Mouse (Mus musculus): ENCODE results near the gene Lgi4. TPM values are rescaled to one million over a fixed set of nuclear protein-coding genes. Genes with fewer than 3 reads are reported as not detected.

The Lgi4 gene
- polyA plus RNA-seq, 1 experiment from 2014 or later: 1.0 TPM

GRCm38 (mm10) chr7:31049135-31049845 lies 9.9 kb upstream of the Lgi4 start:
- H3K27ac ChIP-seq (ENCODE audit: low read depth, low read length): no peak overlapping the region
- DNase-seq (ENCODE audit: low spot score): peak; percentile 59
- H3K4me3 ChIP-seq (ENCODE audit: low read depth, low read length): no peak overlapping the region
- ATAC-seq (ENCODE audit: low FRiP score): peak; percentile 16; the same call in 1 of the 2 replicates
- peaks cover 7% of the 10 kb centered on the region for H3K4me1 ChIP-seq (replicated peaks; ENCODE audit: control insufficient read depth, insufficient read depth, low read length)
- peak overlapping the region; percentile 29; the same call in 1 of the 2 replicates for H3K4me2 ChIP-seq (replicated peaks; ENCODE audit: low read depth, low read length)
- peaks cover 50% of the 10 kb centered on the region for H3K27me3 ChIP-seq (ENCODE audit: control insufficient read depth, insufficient read depth, low read length)
- H3K9ac ChIP-seq (ENCODE audit: low read depth, low read length): no peak overlapping the region
- 22% methylated on average over 5 of the region's 5 CpGs for WGBS
- H3K9me3 ChIP-seq (ENCODE audit: control insufficient read depth, low read length): no peaks in the 10 kb centered on the region
- no peaks in the 10 kb centered on the region for H3K36me3 ChIP-seq (ENCODE audit: control insufficient read depth, insufficient read depth, low read length)

DNA sequence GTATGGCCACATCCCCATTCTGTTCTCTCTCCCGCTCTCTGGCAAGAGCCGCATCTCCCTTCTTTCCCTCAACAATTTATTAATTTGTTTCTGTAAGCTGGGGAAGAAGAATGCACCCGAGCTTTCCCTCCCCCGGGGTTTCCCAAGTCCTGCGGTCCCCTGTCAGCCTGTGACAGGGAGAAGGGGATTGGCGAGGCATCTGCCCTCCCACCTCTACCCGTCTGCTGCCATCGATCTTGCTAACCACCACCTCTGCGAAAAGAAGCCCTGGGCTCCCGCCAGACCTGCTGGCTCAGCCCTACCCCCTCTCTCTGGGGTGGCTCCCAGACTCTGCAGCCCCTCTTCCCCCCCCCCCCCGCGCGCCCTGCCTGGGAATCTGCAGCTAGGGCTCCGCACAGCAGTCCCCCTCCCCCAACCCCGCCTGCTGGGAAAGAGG lies 9.3 kb upstream of the Lgi4 start:
- peak; percentile 66 for ATAC-seq (ENCODE audit: low FRiP score)
- Histone ChIP-seq H3K4me3 (ENCODE audit: low read depth, low read length) (peak overlapping the region; percentile 23), H3K9ac (ENCODE audit: low read depth, low read length) (no peak overlapping the region), H3K4me2 (replicated peaks; ENCODE audit: low read depth, low read length) (peak overlapping the region; percentile 29), H3K27ac (ENCODE audit: low read depth, low read length) (no peak overlapping the region), H3K36me3 (ENCODE audit: control insufficient read depth, insufficient read depth, low read length) (no peaks in the 10 kb centered on the region), H3K4me1 (replicated peaks; ENCODE audit: control insufficient read depth, insufficient read depth, low read length) (peaks cover 7% of the 10 kb centered on the region), H3K9me3 (ENCODE audit: control insufficient read depth, low read length) (no peaks in the 10 kb centered on the region), H3K27me3 (ENCODE audit: control insufficient read depth, insufficient read depth, low read length) (peaks cover 53% of the 10 kb centered on the region)
- DNase-seq (ENCODE audit: low spot score): peak; percentile 30
- 3% methylated on average over 12 of the region's 15 CpGs for WGBS

- 5% methylated on average over 6 of the region's 6 CpGs for WGBS
- ATAC-seq (ENCODE audit: low FRiP score) (no peak), DNase-seq (ENCODE audit: low spot score) (no peak)
- Histone ChIP-seq H3K4me1 (replicated peaks; ENCODE audit: control insufficient read depth, insufficient read depth, low read length) (peaks cover 7% of the 10 kb centered on the region), H3K4me2 (replicated peaks; ENCODE audit: low read depth, low read length) (peak overlapping the region; percentile 29), H3K36me3 (ENCODE audit: control insufficient read depth, insufficient read depth, low read length) (no peaks in the 10 kb centered on the region), H3K27me3 (ENCODE audit: control insufficient read depth, insufficient read depth, low read length) (peaks cover 53% of the 10 kb centered on the region), H3K4me3 (ENCODE audit: low read depth, low read length) (peak overlapping the region; percentile 23), H3K27ac (ENCODE audit: low read depth, low read length) (no peak overlapping the region), H3K9ac (ENCODE audit: low read depth, low read length) (no peak overlapping the region), H3K9me3 (ENCODE audit: control insufficient read depth, low read length) (no peaks in the 10 kb centered on the region)
Measured at GRCm38 (mm10) chr7:31050487-31050886, 8.7 kb upstream of the Lgi4 start.

- DNase-seq (ENCODE audit: low spot score) (peak; percentile 49), ATAC-seq (ENCODE audit: low FRiP score) (no peak)
- H3K4me2 ChIP-seq (replicated peaks; ENCODE audit: low read depth, low read length): peak overlapping the region; percentile 20; the same call in 1 of the 2 replicates
- H3K27ac ChIP-seq (ENCODE audit: low read depth, low read length): no peak overlapping the region
- no peaks in the 10 kb centered on the region for H3K36me3 ChIP-seq (ENCODE audit: control insufficient read depth, insufficient read depth, low read length)
- peaks cover 53% of the 10 kb centered on the region for H3K27me3 ChIP-seq (ENCODE audit: control insufficient read depth, insufficient read depth, low read length)
- H3K4me1 ChIP-seq (replicated peaks; ENCODE audit: control insufficient read depth, insufficient read depth, low read length): peaks cover 7% of the 10 kb centered on the region
- H3K4me3 ChIP-seq (ENCODE audit: low read depth, low read length): no peak overlapping the region
- H3K9me3 ChIP-seq (ENCODE audit: control insufficient read depth, low read length): no peaks in the 10 kb centered on the region
- 4% methylated on average over 9 of the region's 9 CpGs for WGBS
- no peak overlapping the region for H3K9ac ChIP-seq (ENCODE audit: low read depth, low read length)
Measured at GRCm38 (mm10) chr7:31050921-31051320, 8.2 kb upstream of the Lgi4 start.

- Histone ChIP-seq H3K4me2 (replicated peaks; ENCODE audit: low read depth, low read length) (peak within 1 kb of the TSS; percentile 29), H3K9me3 (ENCODE audit: control insufficient read depth, low read length) (no peaks in the 10 kb centered on the region), H3K9ac (ENCODE audit: low read depth, low read length) (peak within 1 kb of the TSS; percentile 31; the same call in 1 of the 2 replicates), H3K4me3 (ENCODE audit: low read depth, low read length) (peak within 1 kb of the TSS; percentile 23), H3K27ac (ENCODE audit: low read depth, low read length) (no peak within 1 kb of the TSS), H3K36me3 (ENCODE audit: control insufficient read depth, insufficient read depth, low read length) (no peaks in the 10 kb centered on the region), H3K4me1 (replicated peaks; ENCODE audit: control insufficient read depth, insufficient read depth, low read length) (peaks cover 7% of the 10 kb centered on the region), H3K27me3 (ENCODE audit: control insufficient read depth, insufficient read depth, low read length) (peaks cover 53% of the 10 kb centered on the region)
- no peak for DNase-seq (ENCODE audit: low spot score)
- WGBS: 2% methylated on average over 26 of the region's 28 CpGs
- ATAC-seq (ENCODE audit: low FRiP score): no peak
Measured at GRCm38 (mm10) chr7:31051321-31052021, 7.7 kb upstream of the Lgi4 start, which contains the start of gene Fxyd7. TSS of gene Fxyd7 (minus strand) at chr7:31051467.

- Histone ChIP-seq H3K4me3 (ENCODE audit: low read depth, low read length) (peak overlapping the region; percentile 14), H3K4me1 (replicated peaks; ENCODE audit: control insufficient read depth, insufficient read depth, low read length) (peaks cover 7% of the 10 kb centered on the region), H3K9me3 (ENCODE audit: control insufficient read depth, low read length) (no peaks in the 10 kb centered on the region), H3K4me2 (replicated peaks; ENCODE audit: low read depth, low read length) (peak overlapping the region; percentile 26), H3K36me3 (ENCODE audit: control insufficient read depth, insufficient read depth, low read length) (no peaks in the 10 kb centered on the region), H3K27ac (ENCODE audit: low read depth, low read length) (no peak overlapping the region), H3K27me3 (ENCODE audit: control insufficient read depth, insufficient read depth, low read length) (peaks cover 53% of the 10 kb centered on the region), H3K9ac (ENCODE audit: low read depth, low read length) (peak overlapping the region; percentile 31; the same call in 1 of the 2 replicates)
- WGBS: 2% methylated on average over 22 of the region's 22 CpGs
- DNase-seq (ENCODE audit: low spot score): peak; percentile 26
- no peak for ATAC-seq (ENCODE audit: low FRiP score)
Measured at GRCm38 (mm10) chr7:31052251-31052635, 6.9 kb upstream of the Lgi4 start.

GRCm38 (mm10) chr7:31052636-31053434 lies 6.3 kb upstream of the Lgi4 start:
- H3K4me1 ChIP-seq (replicated peaks; ENCODE audit: control insufficient read depth, insufficient read depth, low read length): peaks cover 7% of the 10 kb centered on the region
- DNase-seq (ENCODE audit: low spot score): peak; percentile 56
- ATAC-seq (ENCODE audit: low FRiP score): peak; percentile 26

DNA sequence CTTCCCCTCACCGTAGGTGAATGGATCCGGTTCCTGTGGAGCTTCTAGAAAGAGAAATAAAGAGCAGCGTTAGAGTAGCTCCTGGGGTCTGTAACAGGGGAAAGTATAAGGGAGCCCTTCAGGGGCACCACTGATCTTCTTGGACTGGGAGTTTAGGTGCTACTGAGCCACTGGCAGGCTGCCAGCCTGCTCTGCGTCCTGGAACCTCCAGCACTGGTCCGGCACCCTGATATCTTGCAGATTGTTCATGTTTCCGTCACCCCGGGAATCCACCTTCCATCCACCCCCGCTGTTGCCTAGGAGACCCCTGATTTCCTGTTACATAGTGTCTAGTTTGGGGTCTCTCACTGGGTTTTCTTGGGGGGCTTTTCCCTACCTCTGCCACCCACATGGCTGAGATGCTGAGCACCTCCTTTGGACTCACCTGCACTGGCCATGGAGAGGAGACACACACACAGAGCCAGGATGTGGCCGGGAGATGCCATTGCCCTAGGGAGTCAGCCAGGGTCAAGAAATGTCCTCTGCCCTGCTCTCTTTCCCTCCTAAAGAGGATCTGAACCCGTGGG lies 5.2 kb upstream of the Lgi4 start:
- Histone ChIP-seq H3K9me3 (ENCODE audit: control insufficient read depth, low read length) (no peaks in the 10 kb centered on the region), H3K36me3 (ENCODE audit: control insufficient read depth, insufficient read depth, low read length) (no peaks in the 10 kb centered on the region), H3K27me3 (ENCODE audit: control insufficient read depth, insufficient read depth, low read length) (peaks cover 53% of the 10 kb centered on the region), H3K9ac (ENCODE audit: low read depth, low read length) (no peak overlapping the region), H3K4me2 (replicated peaks; ENCODE audit: low read depth, low read length) (no peak overlapping the region), H3K4me1 (replicated peaks; ENCODE audit: control insufficient read depth, insufficient read depth, low read length) (peaks cover 7% of the 10 kb centered on the region), H3K4me3 (ENCODE audit: low read depth, low read length) (no peak overlapping the region), H3K27ac (ENCODE audit: low read depth, low read length) (no peak overlapping the region)
- WGBS: 31% methylated on average over 10 of the region's 10 CpGs
- DNase-seq (ENCODE audit: low spot score) (no peak), ATAC-seq (ENCODE audit: low FRiP score) (no peak)

More at GRCm38 (mm10) chr7:31052636-31053434, 6.3 kb upstream of the Lgi4 start:
- H3K4me3 ChIP-seq (ENCODE audit: low read depth, low read length): peak overlapping the region; percentile 14
- H3K9me3 ChIP-seq (ENCODE audit: control insufficient read depth, low read length): no peaks in the 10 kb centered on the region
- peaks cover 53% of the 10 kb centered on the region for H3K27me3 ChIP-seq (ENCODE audit: control insufficient read depth, insufficient read depth, low read length)
- no peaks in the 10 kb centered on the region for H3K36me3 ChIP-seq (ENCODE audit: control insufficient read depth, insufficient read depth, low read length)
- 0 out of 2 replicates have a peak overlapping the region, but pooled peaks have one; percentile 31 for H3K9ac ChIP-seq (ENCODE audit: low read depth, low read length)
- 2% methylated on average over 28 of the region's 34 CpGs for WGBS
- H3K4me2 ChIP-seq (replicated peaks; ENCODE audit: low read depth, low read length): peak overlapping the region; percentile 26
- H3K27ac ChIP-seq (ENCODE audit: low read depth, low read length): no peak overlapping the region

All from hindbrain, embryonic 11.5 days (tissue).